Mouse (Mus musculus): ENCODE measurements at regions not wholly inside any gene's neighbourhood (a gene's known extent, or its start where the extent isn't known, plus 50 kb on each side); places are given as distances from the start of the nearest gene placed in this dataset.

GRCm38 (mm10) chr11:71480094-71480493 is 249.6 kb upstream of the Nlrp1b start:
- intact Hi-C loops (cut with DNase I) = no loop called here
- DNase-seq (ENCODE audit: low spot score in 2 of 2) = no peak

- DNase-seq (ENCODE audit: low spot score in 2 of 2) = no peak
- intact Hi-C loops (cut with DNase I) = no loop called here
These were observed 251.9 kb upstream of the Wscd1 start for GRCm38 (mm10) chr11:71497863-71498262.

DNA sequence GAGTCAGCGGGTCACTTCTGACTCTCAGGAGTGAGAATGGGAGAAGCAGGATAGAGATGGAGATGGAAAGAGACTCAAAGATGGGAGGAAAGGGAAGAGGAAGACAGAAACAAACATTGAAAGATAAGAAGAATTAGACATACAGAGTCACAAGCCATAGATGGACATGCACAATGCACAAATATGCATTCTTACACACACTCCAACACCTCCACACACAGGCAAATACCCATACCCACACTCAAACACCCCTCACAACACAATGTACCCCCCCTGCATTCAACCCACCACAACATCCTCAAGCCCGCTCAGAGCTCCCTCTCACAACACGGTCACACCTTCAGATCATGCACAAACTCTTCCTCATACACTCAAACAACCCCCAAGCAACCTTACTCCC is 251.4 kb upstream of the Wscd1 start:
- intact Hi-C loops (cut with DNase I) = no loop called here

DNA sequence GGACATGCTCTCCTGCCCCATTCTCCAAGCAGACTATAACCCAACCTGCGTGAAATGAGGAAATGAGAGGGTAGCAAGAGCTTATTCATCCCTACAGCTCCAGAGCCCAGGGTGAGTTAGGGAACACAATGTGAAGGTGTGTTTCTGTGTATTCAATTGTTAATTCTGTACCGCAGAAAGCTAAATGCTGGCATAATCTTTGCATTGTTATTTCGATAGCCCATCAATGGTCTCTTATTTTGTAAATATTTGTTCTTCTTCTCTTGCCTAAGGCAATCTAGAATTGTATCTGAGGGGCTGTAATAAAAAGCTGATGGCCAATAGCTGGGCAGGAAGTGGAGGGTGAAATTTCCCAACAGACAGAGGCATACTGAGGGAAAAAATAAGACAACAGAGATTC is 247.6 kb upstream of the Wscd1 start:
- no peak for DNase-seq (ENCODE audit: low spot score in 2 of 2)
- intact Hi-C loops (cut with DNase I) = no loop called here

More for the DNA sequence above, 251.4 kb upstream of the Wscd1 start:
- DNase-seq (ENCODE audit: low spot score in 2 of 2) = no peak

DNA sequence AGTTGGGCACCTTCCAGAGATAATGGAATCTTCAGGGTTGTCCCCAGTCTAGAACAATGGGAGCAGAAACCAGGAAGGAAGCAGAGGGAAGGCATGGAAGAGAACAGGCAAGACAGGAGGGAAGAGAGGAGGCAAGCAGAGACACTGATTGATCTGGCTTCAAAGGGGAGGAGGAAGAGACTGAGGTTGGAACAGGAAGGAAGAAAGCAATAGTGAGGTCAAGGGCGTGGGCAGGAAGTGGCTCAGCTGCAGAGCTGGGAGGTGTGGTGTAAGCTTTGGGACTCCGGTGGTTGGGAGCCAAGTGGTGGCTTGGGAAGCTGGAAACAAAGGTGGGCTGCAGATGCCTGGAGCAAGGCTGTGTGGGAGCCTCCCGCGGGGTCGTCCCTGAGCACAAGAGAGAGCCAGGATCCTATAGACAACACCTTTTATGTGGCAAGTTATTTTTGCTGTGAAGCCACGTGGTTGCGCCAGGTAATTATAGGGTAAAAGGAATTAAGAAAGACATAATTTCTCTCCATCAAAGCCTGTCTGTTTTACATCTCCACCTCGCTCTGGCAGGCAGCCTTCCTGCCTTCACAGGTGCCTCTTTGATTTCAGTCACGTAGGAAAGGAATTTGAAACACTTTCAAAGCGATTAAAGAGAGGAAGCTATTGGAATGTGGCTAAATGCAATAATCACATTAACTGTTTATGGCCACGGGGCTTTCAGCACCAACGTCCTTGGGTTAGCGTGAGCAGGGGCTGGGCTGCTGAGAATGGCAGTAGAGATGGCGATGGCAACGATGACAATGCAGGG is 237.3 kb upstream of the Wscd1 start:
- no peak for DNase-seq (ENCODE audit: low spot score in 2 of 2)
- intact Hi-C loops (cut with DNase I) = no loop called here

DNA sequence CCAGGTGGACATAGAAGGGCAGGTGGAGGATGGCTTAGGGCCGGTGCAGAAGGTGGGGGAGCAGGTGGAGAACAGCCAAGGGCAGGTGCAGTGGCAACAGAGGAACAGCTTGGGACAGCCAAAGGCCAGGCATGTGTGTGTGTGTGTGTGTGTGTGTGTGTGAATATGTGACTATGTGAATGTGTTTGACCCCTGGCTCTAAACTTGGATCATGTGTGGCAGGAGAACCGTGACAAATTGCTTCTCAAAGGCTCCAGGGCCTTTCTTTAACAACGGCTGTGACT is 236.7 kb upstream of the Wscd1 start:
- intact Hi-C loops (cut with DNase I) = no loop called here

DNA sequence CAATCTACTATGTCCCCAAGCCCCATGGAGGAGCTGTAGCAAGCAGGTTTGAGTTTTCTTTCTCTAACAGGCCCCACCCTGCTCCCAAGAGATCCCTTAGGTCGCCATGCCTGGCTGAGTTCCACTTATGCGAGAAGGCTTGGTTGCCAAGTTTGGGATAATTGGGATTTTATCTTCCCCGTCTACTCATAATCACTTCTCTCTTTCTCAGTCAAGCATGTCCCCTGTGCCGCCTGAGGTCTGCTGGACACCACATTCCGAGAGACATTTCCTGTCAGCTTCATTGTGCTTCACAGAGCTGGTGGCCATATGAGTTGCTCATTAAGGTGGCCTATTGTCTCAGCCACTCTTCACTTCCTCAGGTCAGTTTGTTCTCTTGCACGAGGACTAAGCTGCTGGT is 234.5 kb upstream of the Wscd1 start:
- intact Hi-C loops (cut with DNase I) = no loop called here
- no peak for DNase-seq (ENCODE audit: low spot score in 2 of 2)

More for the DNA sequence above, 236.7 kb upstream of the Wscd1 start:
- no peak for DNase-seq (ENCODE audit: low spot score in 2 of 2)

DNA sequence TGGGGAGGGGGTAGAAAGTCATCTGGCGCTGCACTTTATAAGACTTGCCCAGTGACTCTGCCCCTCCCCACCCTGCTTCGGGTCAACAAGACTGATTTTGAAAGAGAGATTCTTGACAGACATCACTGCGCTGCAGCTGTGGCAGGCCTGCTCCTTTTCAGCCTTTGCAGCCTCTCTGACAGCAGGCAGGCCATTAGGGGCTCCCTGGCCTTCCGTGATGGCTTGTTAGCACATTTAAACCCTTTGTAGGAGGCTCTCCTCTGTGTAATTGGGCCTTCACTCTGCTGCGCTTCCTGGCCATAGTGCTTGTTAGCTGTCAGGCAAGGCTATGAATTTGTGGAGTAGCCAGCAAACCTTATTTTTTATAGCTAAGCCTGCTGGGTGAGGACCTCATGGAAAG is 232.3 kb upstream of the Wscd1 start:
- no peak for DNase-seq (ENCODE audit: low spot score in 2 of 2)
- intact Hi-C loops (cut with DNase I) = no loop called here

GRCm38 (mm10) chr11:71527691-71528090 is 222.0 kb upstream of the Wscd1 start:
- intact Hi-C loops (cut with DNase I) = no loop called here

GRCm38 (mm10) chr11:71528588-71528987 is 221.1 kb upstream of the Wscd1 start:
- intact Hi-C loops (cut with DNase I) = no loop called here
- DNase-seq (ENCODE audit: low spot score in 2 of 2) = no peak

More at GRCm38 (mm10) chr11:71527691-71528090, 222.0 kb upstream of the Wscd1 start:
- no peak for DNase-seq (ENCODE audit: low spot score in 2 of 2)

DNA sequence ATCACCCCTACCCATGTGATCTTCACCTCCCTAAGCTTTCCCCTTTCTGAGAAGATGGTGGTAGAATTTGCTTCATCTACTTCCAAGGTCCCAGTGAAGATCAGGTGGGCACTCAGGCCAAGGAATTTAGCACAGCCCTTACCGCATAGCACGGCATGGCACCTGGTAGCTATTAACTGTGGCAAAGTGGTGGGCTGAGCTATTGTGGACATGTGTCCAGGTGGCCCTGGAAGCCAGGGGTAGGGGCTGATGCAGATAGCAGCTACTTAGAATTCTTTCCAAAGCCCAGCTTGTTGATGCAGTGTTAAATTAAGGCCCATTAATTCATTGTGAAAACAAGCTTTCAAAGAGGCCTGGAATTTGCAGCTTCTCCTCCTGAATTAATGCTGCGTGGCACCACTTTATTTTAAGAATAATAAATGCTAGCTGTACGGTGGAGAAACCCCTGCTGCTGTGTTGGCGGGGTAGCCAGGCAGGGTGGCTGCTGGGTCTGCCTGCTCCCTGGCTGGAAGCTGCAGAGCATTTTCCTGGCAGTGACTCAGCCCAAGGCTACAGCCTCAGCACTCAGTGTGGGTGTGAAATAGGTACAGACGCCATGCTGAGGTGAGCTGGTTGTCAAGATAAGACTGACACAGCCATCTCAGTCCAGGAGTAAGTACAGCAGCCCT is 208.4 kb upstream of the Wscd1 start:
- intact Hi-C loops (cut with DNase I) = no loop called here
- DNase-seq (ENCODE audit: low spot score in 2 of 2) = peak; percentile 9 to 19

- intact Hi-C loops (cut with DNase I) = no loop called here
These were observed 192.3 kb upstream of the Wscd1 start for GRCm38 (mm10) chr11:71557412-71557811.

DNA sequence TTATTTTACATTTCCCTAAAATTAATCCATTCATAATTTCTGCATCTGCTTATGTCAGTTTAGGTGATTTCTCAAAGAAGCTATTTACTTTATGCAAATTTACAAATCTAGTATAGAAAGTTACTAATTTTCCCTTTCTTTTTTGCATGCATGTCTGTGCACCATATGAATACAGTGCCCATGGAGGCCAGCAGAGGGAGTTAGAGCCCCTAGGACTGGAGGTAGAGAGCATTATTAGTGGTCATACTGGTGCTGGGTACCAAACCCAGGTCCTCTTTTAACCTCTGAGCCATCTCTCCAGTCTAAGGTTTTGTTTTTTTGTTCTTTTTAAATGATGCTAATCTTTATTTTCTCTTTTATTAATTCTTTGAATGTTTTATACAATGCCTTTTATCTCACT is 184.9 kb upstream of the Wscd1 start:
- DNase-seq (ENCODE audit: low spot score in 2 of 2) = no peak
- intact Hi-C loops (cut with DNase I) = no loop called here

More at GRCm38 (mm10) chr11:71557412-71557811, 192.3 kb upstream of the Wscd1 start:
- no peak for DNase-seq (ENCODE audit: low spot score in 2 of 2)

DNA sequence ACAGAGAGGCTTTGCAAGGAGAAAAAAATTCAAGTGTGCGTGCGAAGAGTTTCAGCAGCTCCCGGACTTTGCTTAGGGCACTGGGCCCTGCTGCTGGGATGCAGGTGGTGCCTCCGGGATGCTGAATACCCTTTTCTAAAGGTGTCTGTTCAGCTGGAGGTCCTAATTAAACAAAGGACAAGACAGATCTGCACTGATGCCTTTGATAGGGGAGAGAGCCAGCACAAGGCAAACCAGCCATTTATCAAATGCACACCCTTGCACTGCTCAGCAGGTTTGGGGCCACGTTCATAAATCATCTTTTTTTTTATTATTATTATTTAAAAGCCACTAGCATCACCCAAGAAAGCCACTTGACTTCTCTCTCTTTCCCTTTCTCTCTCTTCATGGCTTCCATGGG is 172.9 kb upstream of the Wscd1 start:
- no peak for DNase-seq (ENCODE audit: low spot score in 2 of 2)
- intact Hi-C loops (cut with DNase I) = no loop called here

DNA sequence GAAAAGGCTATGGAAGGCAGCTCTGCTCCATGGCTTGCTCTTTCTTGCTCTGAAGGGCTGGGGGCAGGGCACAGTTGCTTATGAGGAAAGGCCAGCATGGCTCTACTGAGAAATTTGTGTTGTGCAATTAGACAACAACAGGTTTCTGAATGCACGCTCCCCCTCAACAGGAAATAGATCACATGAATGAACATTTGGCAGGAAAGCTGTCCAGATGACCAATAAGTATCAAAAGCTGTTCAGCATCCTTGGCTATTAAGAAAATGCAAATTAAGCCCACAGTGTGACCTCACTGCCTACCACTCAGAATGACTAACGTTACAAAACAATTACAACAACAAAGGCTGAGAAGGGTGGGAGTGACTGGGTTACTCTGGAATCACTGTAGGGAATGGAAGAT is 167.9 kb upstream of the Wscd1 start:
- intact Hi-C loops (cut with DNase I) = no loop called here
- peak in 1 of 2 experiments; percentile 5 for DNase-seq (ENCODE audit: low spot score in 2 of 2)

DNA sequence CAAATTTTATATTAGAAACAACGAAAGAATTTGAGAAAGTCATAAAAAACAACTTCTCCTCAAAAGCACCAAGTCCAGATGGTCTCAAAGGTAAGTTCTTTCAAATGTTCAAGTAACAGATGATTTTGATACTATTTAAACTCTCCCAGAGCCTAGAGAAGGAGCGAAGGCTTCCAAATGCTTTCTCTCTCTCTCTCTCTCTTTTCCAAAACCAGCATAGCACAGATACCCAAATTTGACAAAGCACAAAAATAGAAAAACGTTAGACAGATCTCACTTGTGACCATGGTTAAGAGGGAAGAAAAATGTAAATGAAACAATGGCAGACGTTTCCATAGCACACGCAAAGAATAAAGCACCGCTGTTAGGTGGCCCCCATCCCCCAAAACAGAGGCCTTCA is 158.7 kb upstream of the Wscd1 start:
- DNase-seq (ENCODE audit: low spot score in 2 of 2) = peak in 1 of 2 experiments; percentile 60
- intact Hi-C loops (cut with DNase I) = loop anchor here (2.0 kb wide), 1 partner anchor 62 kb away; no protein-coding TSS in a partner anchor

DNA sequence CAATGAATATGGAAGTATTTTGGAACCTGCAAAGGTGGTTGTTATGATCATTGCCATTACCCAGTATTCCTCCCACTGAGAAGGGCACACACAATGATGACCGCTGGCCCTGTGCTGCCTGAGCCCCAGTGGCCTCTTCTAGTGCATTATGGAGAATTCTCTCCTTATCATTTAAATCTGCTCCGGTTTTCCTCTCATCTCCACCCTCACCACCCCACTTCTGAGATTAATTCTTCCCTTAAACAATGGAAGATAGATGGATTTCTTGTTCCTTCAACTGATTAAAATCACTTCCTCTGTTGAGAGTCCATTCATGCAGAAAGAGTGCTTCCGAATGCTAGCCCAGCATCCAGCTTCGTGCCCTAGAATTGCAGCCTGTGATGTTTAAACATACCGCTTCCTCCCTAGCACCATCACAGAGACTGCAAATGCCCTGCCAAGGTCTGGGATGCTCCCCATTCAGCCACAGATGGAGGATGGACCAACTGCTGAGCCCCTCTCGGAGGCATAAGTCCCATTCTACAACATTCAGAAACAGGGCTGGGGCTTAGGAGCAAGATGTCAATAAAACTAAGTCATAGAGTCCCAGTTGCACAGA is 155.4 kb upstream of the Wscd1 start:
- intact Hi-C loops (cut with DNase I) = no loop called here
- no peak for DNase-seq (ENCODE audit: low spot score in 2 of 2)

DNA sequence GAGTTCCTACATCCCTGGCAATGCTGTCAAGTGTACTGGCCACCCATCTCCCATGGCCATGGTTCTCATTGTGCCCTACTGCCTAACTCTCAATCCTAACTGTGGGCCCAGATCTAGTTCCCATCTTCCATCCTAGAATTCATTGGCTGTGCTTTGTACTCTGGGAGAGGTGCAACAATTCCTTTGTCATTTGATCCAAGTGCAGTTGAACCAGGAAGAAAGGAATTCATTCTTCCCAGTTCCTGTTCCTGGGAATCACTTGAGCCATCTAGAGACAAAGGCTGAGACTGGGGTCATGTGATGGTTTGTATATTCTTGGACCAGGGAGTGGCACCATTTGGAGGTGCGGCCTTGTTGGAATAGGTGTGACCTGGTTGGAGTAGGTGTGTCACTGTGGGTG is 152.0 kb upstream of the Wscd1 start:
- no peak for DNase-seq (ENCODE audit: low spot score in 2 of 2)
- intact Hi-C loops (cut with DNase I) = no loop called here

GRCm38 (mm10) chr11:71610782-71611181 is 138.9 kb upstream of the Wscd1 start:
- intact Hi-C loops (cut with DNase I) = no loop called here
- no peak for DNase-seq (ENCODE audit: low spot score in 2 of 2)

- no peak for DNase-seq (ENCODE audit: low spot score in 2 of 2)
- intact Hi-C loops (cut with DNase I) = no loop called here
These were observed 134.2 kb upstream of the Wscd1 start for GRCm38 (mm10) chr11:71615526-71615925.
